Mouse (Mus musculus) midbrain, postnatal 0 days (tissue): Measurements from ENCODE around the gene Rasef. TPM values are rescaled to one million over a fixed set of nuclear protein-coding genes. Genes with fewer than 3 reads are reported as not detected.

ENCODE experiments used
- ATAC-seq: fragments of 200-750 bp; cut with Nextera tagmentation; 2 replicates; pipeline ENCODE4 v1.8.0; 2017; ENCODE audit warnings: moderate number of reproducible peaks, mild to moderate bottlenecking, moderate TSS enrichment, moderate library complexity; ENCODE audit not compliant: low FRiP score
- DNase-seq: peaks from one replicate; pipeline ENCODE4 v3.0.0-alpha.2; 2015; ENCODE audit warnings: low spot score
- H3K27ac ChIP-seq: fragments of 300-500 bp; sonication (generic); 2 replicates; pipeline ENCODE4 v1.5.1; 2014; ENCODE audit warnings: low read depth, mild to moderate bottlenecking, low read length, mixed read lengths
- H3K27me3 ChIP-seq: fragments of 300-500 bp; sonication (generic); 2 replicates; pipeline ENCODE4 v1.6.1; 2014; ENCODE audit warnings: low read length, control low read depth, mixed read lengths; ENCODE audit not compliant: insufficient read depth
- H3K36me3 ChIP-seq: fragments of 300-500 bp; sonication (generic); 2 replicates; pipeline ENCODE4 v1.6.1; 2014; ENCODE audit warnings: low read length, control low read depth, mixed read lengths; ENCODE audit not compliant: insufficient read depth
- H3K4me1 ChIP-seq: fragments of 300-500 bp; sonication (generic); 2 replicates; pipeline ENCODE4 v1.6.1; 2014; ENCODE audit warnings: mild to moderate bottlenecking, control low read depth, antibody characterized with exemption, low read length, mixed read lengths; ENCODE audit not compliant: insufficient read depth
- H3K4me2 ChIP-seq: fragments of 300-500 bp; sonication (generic); 2 replicates; pipeline ENCODE4 v1.6.1; 2014; ENCODE audit warnings: low read depth, mild to moderate bottlenecking, low read length, mixed read lengths; ENCODE audit not compliant: poor library complexity, severe bottlenecking
- H3K4me3 ChIP-seq: fragments of 300-500 bp; sonication (generic); 2 replicates; pipeline ENCODE4 v1.5.1; 2014; ENCODE audit warnings: low read depth, mild to moderate bottlenecking, low read length, moderate library complexity
- H3K9ac ChIP-seq: fragments of 300-500 bp; sonication (generic); replicated peaks from 2 replicates; pipeline ENCODE4 v1.6.1; 2014; ENCODE audit warnings: mild to moderate bottlenecking, low read length, moderate library complexity, mixed read lengths; ENCODE audit not compliant: poor library complexity, severe bottlenecking
- H3K9me3 ChIP-seq: fragments of 300-500 bp; sonication (generic); 2 replicates; pipeline ENCODE4 v1.6.1; 2016; ENCODE audit warnings: low read length, control low read depth
- CTCF ChIP-seq: IDR thresholded peaks from 2 replicates; pipeline ENCODE4 v1.5.1; 2016; ENCODE audit warnings: antibody characterized with exemption, mild to moderate bottlenecking
- WGBS: fragments of 180-500 bp; shearing (Covaris S2); extraction: QIAGEN DNeasy Blood & Tissue Kit; methylation state at CpG from one replicate; pipeline ENCODE4 v1.1.7; 2014; 5-methylcytosine and 5-hydroxymethylcytosine counted together
- polyA plus RNA-seq: library from polyadenylated mRNA; unstranded; fragments of >200 nt; fragmentation: Nextera tagmentation; extraction: Ambion mirVana; gene quantifications from 2 replicates; pipeline ENCODE4 v1.2.1, GENCODE M21; 2015
- total RNA-seq: library from RNA; depleted of rRNA; stranded (reverse); fragments of >200 nt; gene quantifications from 2 replicates; pipeline ENCODE4 v1.2.3, GENCODE M21; 2014

Rasef gene
- total and polyA plus RNA-seq, 2 experiments from 2014 or later = 0.16 to 0.65 TPM

DNA sequence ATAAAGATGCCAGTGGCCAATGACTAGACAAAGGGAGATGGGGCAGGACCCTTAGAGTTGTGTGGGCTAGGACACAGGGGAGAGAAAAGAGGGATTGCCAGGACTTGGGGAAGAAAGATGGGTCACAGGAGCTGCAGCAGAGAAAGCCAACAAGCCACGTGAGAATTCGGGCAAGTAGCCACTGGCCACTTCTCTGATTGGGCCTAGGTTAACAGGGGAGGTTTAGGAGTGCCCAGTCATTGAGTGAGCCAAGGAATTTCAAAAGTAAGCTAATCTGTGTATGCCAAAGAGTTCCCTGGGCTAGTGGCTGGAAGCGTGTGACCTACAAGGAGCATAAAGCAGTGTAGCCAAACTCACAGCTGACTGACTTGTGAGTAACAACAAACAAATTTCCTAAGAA lies 9.7 kb downstream of the Rasef start:
- H3K27ac ChIP-seq = no peak overlapping the region
- no peak for DNase-seq
- H3K36me3 ChIP-seq = no peaks in the 10 kb centered on the region
- WGBS = 90% methylated on average over 3 of the region's 3 CpGs
- H3K4me2 ChIP-seq = no peak overlapping the region
- no peak overlapping the region for H3K9ac ChIP-seq
- TF ChIP-seq CTCF = no peak
- H3K4me3 ChIP-seq = no peak overlapping the region
- no peaks in the 10 kb centered on the region for H3K4me1 ChIP-seq
- H3K27me3 ChIP-seq = no peaks in the 10 kb centered on the region
- no peak for ATAC-seq
- no peaks in the 10 kb centered on the region for H3K9me3 ChIP-seq

DNA sequence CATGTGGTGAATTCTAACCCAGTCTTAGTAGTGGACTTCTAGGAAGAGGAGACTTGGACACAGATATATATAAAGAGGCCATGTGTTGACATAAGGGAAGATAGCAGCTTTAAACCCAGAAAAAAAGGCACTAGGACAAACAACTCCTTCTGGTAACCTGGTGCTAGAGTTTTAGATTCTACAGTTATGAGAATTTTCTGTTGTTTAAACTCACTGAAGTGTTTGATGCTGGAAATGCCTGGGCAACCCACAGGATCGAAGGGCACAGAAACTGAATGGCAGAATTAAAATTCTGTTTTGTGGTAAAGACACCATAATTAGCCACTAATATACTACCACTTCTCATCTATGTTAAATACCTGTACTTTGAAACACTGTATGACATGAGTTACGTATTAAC lies 15.5 kb downstream of the Rasef start:
- ATAC-seq (no peak), DNase-seq (no peak)
- Histone ChIP-seq H3K9ac (no peak overlapping the region), H3K9me3 (no peaks in the 10 kb centered on the region), H3K36me3 (no peaks in the 10 kb centered on the region), H3K4me1 (no peaks in the 10 kb centered on the region), H3K27ac (no peak overlapping the region), H3K4me2 (no peak overlapping the region), H3K4me3 (no peak overlapping the region), H3K27me3 (no peaks in the 10 kb centered on the region)
- no peak for TF ChIP-seq CTCF
- WGBS = 94% methylated on average over 2 of the region's 2 CpGs

DNA sequence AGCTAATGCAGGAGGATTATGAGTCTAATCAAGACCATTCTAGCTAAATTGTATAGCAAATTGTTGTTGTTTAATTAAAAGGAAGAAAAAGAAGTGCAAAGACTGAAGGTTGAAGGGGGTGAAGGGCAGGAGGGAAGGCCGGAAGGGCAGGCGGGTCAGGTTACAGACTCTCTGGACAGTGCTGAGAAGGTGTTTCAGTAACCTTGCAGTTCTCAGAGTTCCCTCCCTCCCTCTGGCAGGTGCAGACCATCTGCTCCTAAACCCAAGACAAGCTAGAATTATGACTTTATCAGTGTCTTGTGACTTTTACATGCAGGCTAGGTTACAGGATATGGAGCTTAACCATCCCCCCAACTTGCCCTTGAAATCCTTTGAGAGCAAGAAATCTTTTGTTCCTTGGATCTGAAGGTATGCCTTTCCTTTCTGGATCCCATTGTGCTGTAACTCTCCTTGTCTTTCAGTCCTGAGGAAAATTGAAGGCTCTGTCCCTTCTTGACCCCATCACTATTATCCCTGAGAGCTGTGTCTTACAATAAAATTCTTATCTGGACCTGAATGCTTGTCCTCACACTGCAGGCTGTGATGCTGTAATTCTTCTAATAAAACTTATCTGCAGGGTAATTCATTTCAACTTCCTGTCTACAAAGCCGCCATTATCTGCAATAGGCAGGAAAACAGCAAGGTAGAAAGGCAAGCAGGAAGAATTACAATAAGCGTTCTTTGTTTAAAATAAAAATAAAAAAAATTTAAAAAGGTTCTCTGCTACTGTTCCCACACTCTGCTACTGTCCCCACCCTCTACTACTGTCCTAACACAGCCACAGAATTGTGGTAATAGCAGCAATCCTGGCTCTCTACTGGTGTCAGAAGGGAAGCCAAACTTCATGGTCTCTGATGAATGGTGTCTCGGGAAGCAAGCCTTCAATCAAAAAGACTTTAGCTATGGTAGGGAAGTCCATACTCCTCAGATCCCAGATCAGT lies 16.7 kb downstream of the Rasef start:
- Histone ChIP-seq H3K36me3 (no peaks in the 10 kb centered on the region), H3K4me1 (no peaks in the 10 kb centered on the region), H3K4me3 (no peak overlapping the region), H3K9me3 (no peaks in the 10 kb centered on the region), H3K27ac (no peak overlapping the region), H3K4me2 (no peak overlapping the region), H3K27me3 (no peaks in the 10 kb centered on the region), H3K9ac (no peak overlapping the region)
- ATAC-seq = no peak
- DNase-seq = no peak
- no peak for TF ChIP-seq CTCF
- 73% methylated on average over 5 of the region's 5 CpGs for WGBS

DNA sequence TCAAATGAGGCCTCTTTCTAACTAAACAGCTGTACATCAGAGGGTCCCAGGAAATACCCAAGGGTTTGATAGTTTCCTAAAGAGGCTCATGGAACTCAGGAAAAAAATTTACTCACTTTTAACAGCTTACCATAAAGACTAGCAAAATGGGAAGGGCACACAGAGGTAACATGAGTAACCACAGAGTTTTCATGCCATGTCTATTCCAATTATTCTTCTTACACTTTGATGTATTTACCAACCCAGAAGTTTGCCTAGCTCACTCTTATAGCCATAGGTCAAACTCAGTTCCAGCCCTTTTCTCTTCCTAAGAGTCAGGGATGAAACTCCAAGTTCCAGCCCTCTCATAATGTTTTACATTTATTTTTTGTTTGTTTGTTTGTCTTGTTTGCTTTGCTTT lies 18.8 kb downstream of the Rasef start:
- TF ChIP-seq CTCF = no peak
- ATAC-seq = no peak
- no peak overlapping the region for H3K4me3 ChIP-seq

DNA sequence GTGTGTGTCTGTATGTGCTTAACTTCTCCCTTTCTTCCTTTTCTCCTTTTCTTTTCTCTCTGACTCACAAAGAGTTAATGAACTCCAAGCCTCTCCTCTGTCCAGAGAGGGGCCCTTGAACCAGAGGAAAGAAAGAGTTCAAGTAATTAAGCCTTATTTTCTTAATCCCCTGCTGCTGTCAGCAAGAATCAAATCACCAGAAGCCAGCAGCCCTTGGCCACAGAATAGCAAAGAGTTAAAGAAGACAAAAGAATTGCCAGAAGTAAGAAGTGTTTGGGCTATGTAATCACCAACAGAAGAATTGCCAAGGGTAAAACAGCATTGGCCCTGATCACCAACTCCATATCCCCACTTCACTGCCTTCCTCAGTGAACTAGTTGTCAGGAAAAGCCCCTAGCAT lies 20.2 kb downstream of the Rasef start:
- Histone ChIP-seq H3K4me2 (no peak overlapping the region), H3K27ac (no peak overlapping the region), H3K4me1 (no peaks in the 10 kb centered on the region), H3K9me3 (no peaks in the 10 kb centered on the region), H3K4me3 (no peak overlapping the region), H3K27me3 (no peaks in the 10 kb centered on the region), H3K36me3 (no peaks in the 10 kb centered on the region), H3K9ac (no peak overlapping the region)
- DNase-seq (no peak), ATAC-seq (no peak)
- no peak for TF ChIP-seq CTCF

More for the DNA sequence above, 18.8 kb downstream of the Rasef start:
- Histone ChIP-seq H3K9ac (no peak overlapping the region), H3K4me1 (no peaks in the 10 kb centered on the region), H3K4me2 (no peak overlapping the region), H3K27me3 (no peaks in the 10 kb centered on the region), H3K27ac (no peak overlapping the region), H3K36me3 (no peaks in the 10 kb centered on the region), H3K9me3 (no peaks in the 10 kb centered on the region)
- DNase-seq = no peak

DNA sequence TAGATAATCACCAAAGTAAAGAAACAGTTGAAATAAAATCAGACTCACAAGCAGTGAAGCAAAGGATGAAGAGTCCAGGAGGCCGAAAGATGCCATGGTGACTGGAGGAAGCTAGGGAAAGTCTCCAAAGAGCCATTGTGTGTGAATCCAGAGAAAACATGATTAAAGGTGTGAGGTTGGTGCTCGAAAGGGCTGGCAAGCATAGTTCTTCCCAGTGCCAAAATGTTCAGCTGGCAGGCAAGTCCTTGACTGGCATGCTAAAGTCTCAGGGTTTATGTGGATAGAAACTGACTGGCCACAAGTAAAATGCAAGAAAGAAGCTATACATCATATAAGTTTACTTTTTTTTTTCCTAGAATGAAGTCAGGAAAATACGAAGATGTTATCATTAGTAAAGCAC lies 22.6 kb downstream of the Rasef start:
- DNase-seq = peak; percentile 31
- Histone ChIP-seq H3K9me3 (no peaks in the 10 kb centered on the region), H3K36me3 (no peaks in the 10 kb centered on the region), H3K9ac (no peak overlapping the region), H3K4me1 (no peaks in the 10 kb centered on the region), H3K4me2 (no peak overlapping the region), H3K27ac (no peak overlapping the region), H3K4me3 (no peak overlapping the region), H3K27me3 (no peaks in the 10 kb centered on the region)
- 66% methylated on average over 3 of the region's 3 CpGs for WGBS
- no peak for TF ChIP-seq CTCF
- no peak for ATAC-seq
